Mouse (Mus musculus): ENCODE measurements around the gene Prkce. TPM values are rescaled to one million over a fixed set of nuclear protein-coding genes. Genes with fewer than 3 reads are reported as not detected.
A peak's percentile ranks its signal among the peaks of the same experiment; 100 is the strongest.

Gene Prkce
- total RNA-seq (2022) = 10 to 100 TPM; 24.0 to 30.1 (median 27.4) TPM

DNA sequence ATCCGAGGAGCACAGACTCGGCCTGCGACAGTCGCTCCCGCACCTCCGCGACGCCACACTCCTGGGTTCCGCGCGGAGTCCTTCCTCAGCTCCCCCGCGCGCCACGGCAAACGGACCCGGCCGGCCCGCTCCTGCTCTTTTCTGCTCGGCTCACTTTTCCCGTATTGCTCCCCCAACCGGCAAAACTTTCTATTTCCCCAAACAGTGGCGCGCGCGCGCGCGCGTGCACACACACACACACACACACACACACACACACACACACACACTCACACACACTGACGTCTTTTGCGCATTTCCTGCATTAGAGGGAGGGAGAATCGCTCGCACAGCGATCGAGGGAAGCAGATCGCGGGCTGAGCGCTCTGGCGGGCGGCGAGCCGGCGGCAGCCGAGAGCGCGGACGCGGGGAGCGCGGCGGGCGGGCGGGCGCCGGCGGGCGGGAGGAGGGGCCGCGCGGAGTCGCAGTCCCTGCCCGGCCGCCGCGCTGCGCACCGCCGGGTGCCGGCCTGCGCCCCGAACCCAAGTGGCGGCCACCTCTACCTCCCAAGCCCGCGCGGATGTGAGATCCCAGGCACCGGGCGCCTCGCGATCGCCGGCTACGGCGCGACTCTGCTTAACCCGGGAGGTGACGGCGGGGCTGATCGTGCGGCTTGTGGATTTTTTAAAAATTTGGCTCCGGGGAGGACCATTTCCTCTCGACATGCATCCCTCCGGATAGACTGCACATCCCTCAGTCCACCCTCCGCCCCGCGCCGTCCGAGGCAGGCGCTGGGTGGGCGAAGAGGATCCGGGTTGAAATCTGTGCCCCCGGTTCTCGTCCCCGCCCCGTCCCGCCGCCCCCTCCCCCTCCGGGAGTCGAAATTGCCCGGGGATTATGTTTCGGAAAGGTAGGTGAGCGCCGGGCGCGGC is at the start of gene Prkce:
Gene Prkce (plus strand): TSS at position 466 of the 911 bp plus-strand sequence.
- DNase-seq (ENCODE audit: low spot score) = peak; percentile 84

DNA sequence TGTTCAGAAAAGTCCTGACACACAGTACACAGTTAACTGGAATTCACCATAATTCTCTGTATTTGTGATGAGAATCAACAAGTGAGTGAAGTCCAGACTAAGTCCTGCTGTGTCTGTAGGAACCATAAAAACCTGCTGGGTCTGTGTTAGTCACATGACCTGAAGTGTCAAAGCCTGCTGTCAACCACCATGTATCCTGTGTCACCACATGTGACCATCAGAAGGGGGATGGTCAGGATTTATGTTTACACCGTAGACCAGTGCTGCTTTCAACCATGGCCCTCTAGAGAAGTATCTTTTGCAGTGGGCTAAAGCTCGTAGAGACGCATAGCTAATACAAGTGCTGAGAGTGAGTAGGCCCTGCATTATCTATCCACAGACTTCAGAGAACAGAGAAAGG is 44.4 kb upstream of the Prkce start:
- DNase-seq (ENCODE audit: low spot score) = no peak

DNA sequence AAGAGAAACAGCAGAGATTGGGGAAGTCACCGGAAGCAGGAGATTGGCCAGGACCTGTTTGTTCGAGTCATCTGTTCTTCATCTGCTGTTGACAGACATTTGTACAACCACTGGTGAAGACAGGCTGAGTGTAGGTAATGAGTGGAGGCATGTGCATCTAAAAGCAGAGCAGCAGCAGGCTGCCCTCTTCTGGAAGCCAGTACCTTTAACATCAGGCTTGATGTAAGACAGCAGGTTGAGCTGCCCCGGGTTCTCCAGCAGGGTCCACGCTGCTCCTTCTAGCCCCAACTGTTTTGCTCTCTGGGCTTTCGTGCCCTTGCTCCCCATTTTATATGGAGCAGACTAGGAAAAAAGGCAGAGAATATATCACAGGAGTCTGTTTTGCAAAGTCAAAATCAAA is 41.7 kb upstream of the Prkce start:
- no peak for DNase-seq (ENCODE audit: low spot score)

DNA sequence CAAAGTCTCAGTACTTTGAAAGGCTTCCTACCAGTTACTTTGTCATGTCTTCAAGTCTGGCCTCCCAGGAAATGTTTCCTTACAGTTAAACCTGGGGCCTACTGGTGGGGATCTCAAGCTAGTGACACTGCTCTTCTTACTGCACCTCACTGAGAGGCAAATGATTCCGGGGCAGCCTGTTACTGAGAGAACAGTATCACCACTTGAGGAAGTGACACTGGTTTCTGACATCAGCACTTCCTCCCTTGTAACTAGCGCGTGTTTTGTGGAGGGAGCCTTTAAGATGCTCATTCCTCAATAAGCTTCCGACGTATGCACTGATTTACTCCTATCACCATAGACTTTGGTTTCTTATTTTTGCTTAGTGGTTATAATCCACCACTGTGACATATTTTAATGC is 39.4 kb upstream of the Prkce start:
- no peak for DNase-seq (ENCODE audit: low spot score)

DNA sequence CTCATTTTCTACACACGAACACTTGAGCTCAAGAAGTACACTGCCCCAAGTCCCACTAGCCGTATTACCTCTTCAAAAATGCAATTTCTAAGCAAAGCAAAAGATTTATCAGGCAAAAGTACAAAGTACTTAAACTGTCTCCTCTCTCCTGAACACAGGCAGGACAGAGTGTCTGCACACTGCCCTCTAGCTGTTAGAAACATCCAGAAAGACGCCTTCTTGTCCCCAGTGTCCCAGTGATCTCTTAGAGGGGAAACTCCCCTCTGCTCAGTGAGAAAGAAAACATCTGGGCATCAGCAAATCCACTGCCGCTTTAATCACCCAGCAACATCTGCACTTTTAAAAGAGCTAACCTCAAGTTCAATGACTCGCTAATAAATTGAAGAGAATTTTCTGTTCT is 35.1 kb upstream of the Prkce start:
- DNase-seq (ENCODE audit: low spot score) = peak; percentile 18

DNA sequence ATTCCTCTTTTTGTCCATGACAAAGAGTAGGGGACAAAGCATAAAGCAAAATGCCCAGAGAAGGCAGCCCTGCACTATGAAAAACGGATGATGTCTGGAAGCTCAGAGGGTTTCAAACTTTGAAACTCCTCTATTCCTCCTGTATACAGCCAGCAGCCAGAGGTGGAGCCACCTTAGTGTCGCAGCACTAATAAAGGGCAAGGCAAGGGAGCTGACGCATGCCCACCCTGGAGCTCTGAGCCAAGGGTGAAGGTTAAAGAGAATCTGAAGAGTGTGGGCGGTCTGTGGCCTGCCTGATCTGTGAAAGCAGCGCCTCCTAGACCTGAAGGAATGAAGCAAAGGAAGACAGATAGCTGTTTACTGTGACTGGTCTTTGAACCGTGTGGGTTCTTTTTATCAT is 33.1 kb upstream of the Prkce start:
- DNase-seq (ENCODE audit: low spot score) = no peak

DNA sequence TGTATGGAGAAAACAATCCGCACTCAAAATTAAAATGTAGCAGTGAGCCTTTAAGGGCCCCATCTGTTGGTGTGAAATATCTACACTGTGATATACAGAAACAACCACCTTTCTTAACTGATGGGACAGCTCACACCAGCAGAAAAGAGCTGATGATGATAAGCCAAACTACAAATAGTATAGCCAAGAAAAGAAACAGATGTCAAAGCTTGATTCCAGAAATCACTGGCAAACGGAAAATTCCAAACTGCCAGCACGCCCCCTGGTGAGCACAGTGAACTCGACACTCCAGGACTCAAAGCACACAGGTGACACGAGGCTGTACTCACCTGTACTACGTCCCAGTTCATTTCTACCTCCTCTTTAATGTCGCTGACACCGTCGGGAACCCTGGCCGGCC is 31.8 kb upstream of the Prkce start:
- DNase-seq (ENCODE audit: low spot score) = no peak

DNA sequence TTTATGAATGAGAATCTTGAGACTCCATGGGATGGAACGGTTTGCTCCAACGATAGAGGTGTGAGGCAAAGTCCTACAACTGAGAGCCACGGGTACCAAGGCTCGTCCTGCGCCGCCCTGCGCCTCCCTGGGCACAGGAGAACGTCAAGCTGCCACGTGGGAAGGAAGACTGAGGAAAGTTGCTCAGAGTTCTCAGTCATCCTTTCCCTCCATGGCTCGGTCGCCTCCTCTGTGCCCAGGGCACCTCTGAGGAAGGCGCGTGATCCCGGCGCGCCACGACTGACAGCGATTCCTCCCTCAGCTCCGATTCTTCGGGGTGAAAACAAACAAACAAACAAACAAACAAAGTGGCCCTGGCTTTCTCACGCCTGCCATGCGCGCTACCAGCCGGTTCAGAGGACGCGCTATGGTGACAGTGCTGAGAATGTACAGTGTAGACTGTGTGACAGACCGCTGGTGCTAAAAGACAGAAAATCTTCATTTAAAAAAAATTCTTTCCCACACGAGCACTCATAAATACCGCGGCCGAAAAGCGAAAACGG is 23.0 kb upstream of the Prkce start:
- DNase-seq (ENCODE audit: low spot score) = no peak

DNA sequence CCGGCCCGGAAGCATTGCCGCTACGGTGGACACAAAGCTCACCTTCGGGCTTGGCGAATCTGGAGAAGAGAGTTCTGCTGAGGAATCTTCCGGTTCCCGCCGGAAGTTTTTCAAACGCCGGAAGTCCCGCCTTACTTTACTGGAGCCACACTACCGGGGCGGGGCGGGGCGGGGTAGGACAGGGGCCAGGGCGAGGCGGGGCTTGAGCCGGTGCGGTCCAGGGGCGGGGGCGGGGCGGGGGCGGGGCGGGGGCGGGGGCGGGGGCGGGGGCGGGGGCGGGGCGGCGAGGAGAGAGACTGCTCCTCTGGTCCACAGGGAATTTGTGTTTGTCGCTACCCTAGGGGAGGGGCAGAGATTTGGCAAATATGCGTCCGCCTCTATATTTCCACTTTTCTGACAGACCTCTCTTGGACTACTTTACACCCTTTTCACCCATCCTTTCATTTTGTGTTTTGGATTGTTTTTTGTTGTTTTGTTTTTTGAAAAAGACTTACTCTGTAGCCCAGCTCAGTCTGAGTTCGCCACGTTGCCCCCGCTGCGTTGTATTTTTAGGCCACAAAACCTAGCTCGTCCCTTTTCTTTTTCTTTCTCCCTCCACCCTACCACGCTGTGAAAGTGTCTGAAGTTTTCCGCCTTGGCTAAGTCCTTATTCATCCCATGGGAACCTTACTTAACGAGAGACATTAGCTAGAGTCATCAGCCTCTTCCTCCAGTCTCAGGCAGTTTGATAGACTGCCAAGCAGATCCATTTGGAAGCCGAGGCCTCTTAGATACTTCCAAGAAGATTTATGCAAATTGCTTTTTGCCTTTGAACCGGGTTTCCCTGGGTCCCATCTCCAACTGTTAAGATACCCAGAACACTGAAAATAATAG is 22.3 kb upstream of the Prkce start, which contains the start of gene Srbd1:
Gene Srbd1 (minus strand): TSS at position 97 of the 873 bp plus-strand sequence.
- DNase-seq (ENCODE audit: low spot score) = peak; percentile 92

DNA sequence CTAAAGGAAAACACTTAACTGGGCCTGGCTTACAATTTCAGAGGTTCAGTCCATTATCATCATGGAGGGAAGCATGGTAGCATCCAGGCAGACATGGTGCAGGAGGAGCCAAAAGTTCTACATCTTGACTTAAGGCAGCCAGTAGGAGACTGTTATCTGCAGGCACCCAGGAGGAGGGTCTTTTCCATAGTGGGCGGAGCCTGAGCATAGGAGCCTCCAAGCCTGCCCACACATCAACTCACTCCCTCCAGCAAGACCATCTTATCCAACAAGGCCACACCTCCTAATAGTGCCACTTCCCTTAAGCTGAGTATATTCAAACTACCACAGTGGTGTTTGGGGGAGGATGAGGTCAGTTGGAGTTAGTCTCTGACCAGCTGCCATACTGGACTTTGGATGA is 17.9 kb upstream of the Prkce start:
- DNase-seq (ENCODE audit: low spot score) = no peak

DNA sequence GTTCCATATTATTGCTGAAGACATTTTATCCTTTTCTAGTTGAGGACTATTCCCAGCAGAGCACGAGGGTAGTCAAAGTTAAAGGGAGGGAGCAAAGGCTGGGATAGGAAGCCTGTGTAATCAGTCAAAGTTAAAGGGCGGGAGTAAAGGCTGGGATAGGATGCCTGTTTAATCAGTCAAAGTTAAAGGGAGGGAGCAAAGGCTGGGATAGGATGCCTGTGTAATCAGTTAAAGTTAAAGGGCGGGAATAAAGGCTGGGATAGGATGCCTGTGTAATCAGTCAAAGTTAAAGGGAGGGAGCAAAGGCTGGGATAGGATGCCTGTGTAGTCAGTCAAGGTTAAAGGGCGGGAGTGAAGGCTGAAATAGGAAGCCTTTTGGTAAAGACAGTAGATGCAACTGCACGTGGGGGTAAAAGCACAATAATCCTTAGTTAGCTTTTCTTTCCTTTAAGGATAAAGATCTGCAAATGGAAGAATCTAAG is 16.7 kb upstream of the Prkce start:
- peak; percentile 51 for DNase-seq (ENCODE audit: low spot score)

DNA sequence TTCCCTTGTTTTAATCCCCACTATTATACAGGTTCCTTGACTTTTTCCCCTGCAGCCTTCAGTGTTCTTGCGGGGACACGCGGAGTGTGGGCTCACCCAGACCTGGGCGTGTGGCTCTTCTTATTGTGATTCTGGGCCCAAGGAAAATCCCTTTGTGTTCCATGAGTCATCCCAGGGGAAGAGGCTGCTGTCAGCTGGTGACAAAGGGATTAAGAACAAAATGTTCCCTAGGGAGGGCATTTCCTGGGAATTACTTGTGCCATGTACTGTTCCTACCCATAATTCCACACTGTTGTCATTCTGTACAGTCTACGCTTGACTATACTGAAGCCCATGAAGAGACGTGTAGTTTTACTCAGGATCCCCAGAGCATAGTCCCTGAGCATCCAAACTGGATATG is 10.6 kb upstream of the Prkce start:
- no peak for DNase-seq (ENCODE audit: low spot score)

DNA sequence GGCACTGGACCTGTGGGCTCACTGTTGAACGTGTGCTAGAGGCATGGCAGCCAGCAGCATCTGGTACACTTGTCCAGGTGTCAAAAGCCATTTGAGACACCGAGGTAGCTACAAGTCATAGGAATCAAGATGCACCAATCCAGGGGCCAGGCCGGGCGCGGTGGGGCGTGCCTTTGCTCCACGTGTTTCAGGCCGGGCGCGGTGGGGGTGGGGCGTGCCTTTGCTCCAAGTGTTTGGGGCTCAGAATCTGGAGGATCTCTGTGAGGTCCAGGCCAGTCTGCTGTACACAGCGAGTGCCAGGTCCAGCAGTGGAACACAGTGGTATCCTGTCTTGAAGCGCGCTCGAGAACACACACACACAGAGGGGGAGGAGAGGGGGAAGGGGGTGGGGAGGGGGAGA is 4.9 kb upstream of the Prkce start:
- no peak for DNase-seq (ENCODE audit: low spot score)

DNA sequence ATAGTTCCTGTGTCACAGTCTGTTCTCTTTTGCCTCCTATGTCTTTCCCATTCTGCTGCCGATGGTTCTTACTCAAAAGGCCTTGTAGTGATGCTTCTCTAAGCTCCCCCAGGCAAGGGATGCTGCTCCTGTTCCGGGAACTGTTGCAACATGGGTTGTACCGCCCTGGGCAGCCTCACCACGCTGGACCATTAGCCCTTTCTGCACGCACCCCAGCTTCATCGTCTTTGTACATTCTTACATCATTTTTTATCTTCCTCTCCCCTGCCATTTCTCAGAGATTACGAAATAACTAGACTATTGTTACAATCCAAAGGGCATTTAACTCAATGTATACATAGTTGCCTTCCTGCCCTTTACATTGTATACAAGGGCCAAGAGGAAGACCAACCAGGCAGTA is 3.2 kb upstream of the Prkce start:
- DNase-seq (ENCODE audit: low spot score) = no peak

DNA sequence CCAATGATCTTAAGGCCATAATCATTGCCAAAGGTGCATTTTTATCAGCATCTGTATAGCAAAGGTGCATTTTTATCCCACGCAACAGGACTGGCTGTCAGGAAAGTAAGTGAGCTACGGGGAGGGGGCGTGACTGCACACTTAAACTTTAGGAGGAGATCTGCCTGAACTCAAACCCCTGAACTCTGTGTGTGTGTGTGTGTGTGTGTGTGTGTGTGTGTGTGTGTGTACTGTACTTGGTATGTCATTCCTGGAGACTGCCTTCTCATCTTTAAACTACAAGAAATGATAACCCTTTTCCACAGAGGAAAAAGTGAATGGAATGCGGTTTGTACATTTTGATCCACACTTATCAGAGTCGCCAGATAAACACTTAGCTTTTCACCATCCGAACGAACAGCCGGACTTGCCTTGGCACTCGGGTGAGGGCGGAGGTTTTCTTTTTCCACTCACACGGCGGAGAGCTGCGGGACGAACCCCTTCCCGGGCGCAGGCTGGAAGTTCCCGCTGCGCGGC is 1.5 kb upstream of the Prkce start:
- no peak for DNase-seq (ENCODE audit: low spot score)

DNA sequence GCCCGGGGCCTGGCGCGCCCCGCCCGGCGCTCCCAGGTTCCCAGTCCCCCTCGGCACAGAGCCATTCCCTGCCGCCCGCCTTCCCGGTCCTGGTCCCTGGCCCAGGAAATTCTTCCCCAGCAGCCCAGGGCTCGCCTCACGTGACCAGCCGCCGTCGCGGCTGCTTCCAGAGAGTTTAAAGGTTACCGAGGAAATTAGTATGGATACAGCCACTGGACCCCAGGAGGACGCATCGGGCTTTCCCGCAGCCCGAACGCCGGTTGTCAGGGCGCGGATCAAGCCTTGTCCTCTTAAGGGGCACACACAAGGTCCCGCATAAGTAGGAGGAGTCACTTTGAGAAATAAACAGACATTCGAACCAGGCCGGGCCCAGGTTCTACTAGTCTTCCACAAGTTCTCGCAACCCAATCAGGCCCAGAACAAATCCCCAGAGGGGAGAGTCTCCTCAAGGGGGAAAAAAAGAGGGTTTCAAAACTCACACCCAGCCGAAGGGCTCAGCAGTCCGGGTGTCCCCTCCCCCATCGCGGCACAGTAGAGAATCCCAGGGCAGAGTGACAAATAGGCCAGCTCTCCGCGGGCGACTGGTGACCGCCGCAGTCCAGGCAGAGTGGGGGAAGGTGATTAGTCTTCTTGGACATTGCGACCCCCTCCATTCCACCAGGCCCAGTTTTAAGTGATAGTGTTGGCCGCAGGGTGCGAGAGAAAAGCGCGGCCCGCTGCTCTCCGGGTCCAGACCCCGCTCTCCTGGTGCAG is 842 bp upstream of the Prkce start:
- peak; percentile 91 for DNase-seq (ENCODE audit: low spot score)

DNA sequence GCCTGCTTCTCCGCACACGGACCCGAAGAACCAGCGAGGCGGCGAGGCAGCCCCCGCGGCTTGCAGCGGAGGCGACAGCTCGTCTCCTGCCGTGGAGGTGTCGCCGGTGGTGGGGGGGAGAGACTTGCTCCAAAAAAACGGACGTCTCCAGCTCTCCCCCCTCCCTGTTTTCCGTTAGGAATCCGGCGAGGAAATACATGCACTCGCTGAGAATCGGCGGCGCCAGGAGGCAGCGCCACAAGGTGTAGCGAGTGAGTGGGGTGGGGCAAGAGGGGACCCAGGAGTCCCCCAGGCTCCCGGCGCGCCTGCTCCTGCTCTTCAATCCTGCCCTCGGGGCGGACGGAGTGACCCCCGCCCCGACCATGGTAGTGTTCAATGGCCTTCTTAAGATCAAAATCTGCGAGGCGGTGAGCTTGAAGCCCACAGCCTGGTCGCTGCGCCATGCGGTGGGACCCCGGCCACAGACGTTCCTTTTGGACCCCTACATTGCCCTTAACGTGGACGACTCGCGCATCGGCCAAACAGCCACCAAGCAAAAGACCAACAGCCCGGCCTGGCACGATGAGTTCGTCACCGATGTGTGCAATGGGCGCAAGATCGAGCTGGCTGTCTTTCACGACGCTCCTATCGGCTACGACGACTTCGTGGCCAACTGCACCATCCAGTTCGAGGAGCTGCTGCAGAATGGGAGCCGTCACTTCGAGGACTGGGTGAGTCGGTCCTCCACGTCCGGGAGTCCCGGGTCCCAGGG is 821 bp downstream of the Prkce start:
- peak; percentile 41 for DNase-seq (ENCODE audit: low spot score)

DNA sequence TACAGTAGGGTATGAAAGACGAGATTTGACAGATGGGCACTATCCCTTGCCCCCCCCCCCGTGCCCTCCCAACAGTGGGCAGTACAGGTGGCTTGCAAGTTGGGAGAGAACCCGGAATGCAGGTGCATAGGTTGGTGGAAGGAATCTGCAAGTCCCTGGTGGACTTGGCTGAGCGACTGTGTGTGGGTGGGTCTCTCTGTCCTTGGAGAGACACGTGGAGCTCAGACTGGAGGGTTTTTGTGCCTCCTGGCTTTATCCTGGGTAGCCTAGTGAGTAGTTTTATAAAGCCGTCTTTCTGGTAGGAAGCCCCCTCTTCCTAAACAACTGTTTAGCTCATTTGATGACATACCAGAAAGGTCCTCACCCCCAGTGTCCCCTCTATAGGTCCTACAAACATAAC is 1.5 kb downstream of the Prkce start:
- DNase-seq (ENCODE audit: low spot score) = no peak

DNA sequence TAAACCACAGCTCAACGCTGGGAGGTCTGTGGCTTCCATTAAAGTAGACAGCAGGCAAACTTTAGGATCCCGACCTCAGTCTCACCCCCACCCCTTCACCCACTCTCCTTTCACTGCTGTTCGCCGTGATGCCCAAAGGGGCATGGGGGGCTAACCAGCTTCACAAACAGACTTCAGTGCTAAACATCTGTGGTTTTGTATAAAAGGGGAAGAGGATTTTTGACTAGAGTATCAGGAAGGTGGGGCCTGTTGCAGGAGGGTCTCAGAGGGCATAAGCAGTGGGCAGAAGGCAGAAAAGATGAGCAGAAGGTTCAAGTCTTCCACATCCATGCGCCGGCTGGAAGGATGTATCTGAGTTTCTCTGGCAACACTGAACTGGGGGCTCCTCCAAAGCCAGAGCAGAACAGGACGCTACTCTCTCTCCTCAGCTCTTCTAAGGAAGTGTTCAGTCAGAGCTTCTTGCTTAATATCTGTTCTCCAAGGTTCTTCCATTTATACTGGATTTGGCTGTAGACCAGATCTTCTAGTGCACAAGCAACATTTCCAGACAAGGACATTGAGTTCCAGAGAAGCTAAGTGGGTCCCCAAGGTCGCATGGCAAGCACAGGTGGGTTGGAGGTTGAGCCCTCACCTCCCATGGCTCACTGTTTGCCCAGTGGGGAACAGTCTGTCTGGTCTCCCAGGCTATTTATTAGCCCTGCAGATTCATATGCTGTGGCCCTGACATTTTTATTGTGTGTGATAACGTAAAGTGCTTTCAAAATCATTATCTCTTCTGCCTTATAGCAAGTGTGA is 2.8 kb downstream of the Prkce start:
- DNase-seq (ENCODE audit: low spot score) = no peak

DNA sequence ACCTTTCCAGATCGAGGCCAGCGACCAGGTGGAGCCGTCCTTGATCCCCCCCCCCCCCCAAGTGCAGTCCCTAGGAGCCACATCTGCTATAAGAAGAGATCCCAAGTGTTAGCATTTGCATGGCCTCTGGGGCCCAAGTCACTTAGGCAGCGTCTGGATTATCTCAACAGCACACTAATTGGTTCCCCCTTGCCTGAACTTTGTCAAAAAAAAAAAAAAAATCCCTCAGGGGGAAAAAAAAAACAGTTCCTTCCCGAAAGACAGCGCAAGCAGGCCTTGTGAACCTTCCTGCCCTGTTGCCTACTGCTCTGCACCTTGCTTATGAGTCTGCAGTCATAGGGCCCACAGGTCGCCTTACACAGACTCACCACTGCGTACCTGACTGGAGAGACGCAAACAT is 7.9 kb downstream of the Prkce start:
- DNase-seq (ENCODE audit: low spot score) = no peak

All from heart, adult 8-10 months (tissue).